Mouse (Mus musculus) G1E (cell line): Measurements from ENCODE around the gene Dop1b. TPM values are rescaled to one million over a fixed set of nuclear protein-coding genes. Genes with fewer than 3 reads are reported as not detected.

Experiments used
- ATAC-seq: 2 replicates; pipeline ENCODE4 v1.8.0; 2016; ENCODE audit warnings: mild to moderate bottlenecking; ENCODE audit not compliant: insufficient number of reproducible peaks, poor library complexity, low FRiP score, severe bottlenecking; ENCODE audit errors: extremely low read depth
- DNase-seq: peaks from one replicate; pipeline ENCODE4 v3.0.0; 2012; ENCODE audit warnings: low spot score
- H3K27me3 ChIP-seq: 2 replicates; pipeline ENCODE4 v1.6.1; 2012; ENCODE audit warnings: mild to moderate bottlenecking, low read length, inconsistent platforms; ENCODE audit not compliant: insufficient read depth
- H3K36me3 ChIP-seq: replicated peaks from 2 replicates; pipeline ENCODE3; 2012; ENCODE audit warnings: mild to moderate bottlenecking, inconsistent platforms
- H3K4me1 ChIP-seq: 2 replicates; pipeline ENCODE4 v1.6.1; 2012; ENCODE audit warnings: low read depth, low read length, inconsistent platforms, mixed read lengths; ENCODE audit not compliant: insufficient read depth
- H3K4me3 ChIP-seq: 2 replicates; pipeline ENCODE4 v1.5.1; 2012; ENCODE audit warnings: low read depth, mild to moderate bottlenecking, inconsistent platforms, low read length, moderate library complexity, mixed read lengths
- H3K9me3 ChIP-seq: replicated peaks from 2 replicates; pipeline ENCODE4 v1.6.1; 2012; ENCODE audit warnings: inconsistent platforms
- CTCF ChIP-seq: IDR thresholded peaks from 2 replicates; pipeline ENCODE4 v1.5.1; 2012; ENCODE audit warnings: low read depth, low read length, inconsistent platforms, mixed read lengths
- GATA1 ChIP-seq: IDR thresholded peaks from 2 replicates; pipeline ENCODE4 v1.6.1; 2012; ENCODE audit warnings: borderline replicate concordance, low read length, inconsistent platforms, mixed read lengths
- GATA2 ChIP-seq: IDR thresholded peaks from 2 replicates; pipeline ENCODE4 v1.6.1; 2012; ENCODE audit warnings: low read depth, low read length, inconsistent platforms, borderline replicate concordance
- POLR2AphosphoS5 ChIP-seq: IDR thresholded peaks from 2 replicates; pipeline ENCODE4 v1.6.1; 2012; ENCODE audit warnings: low read depth, low read length, inconsistent platforms; ENCODE audit not compliant: insufficient replicate concordance
- TAL1 ChIP-seq: conservative IDR thresholded peaks from 2 replicates; pipeline ENCODE4 v1.6.1; 2012; ENCODE audit warnings: low read depth, low read length, inconsistent platforms, mixed read lengths
- polyA plus RNA-seq: library from polyadenylated mRNA; stranded (reverse); fragments of >175 nt; gene quantifications from 2 replicates; pipeline ENCODE4 v1.2.3, GENCODE M21; 2012
- total RNA-seq, 2 experiments: library from RNA; stranded (forward) in 1 of 2; stranded (reverse) in 1 of 2; fragments of 200-1000 nt in 1 of 2; fragments of >200 nt in 1 of 2; fragmentation: Nextera tagmentation in 1 of 2; gene quantifications; 2 replicates each; pipeline ENCODE4 v1.2.3; 2014 to 2017

Dop1b gene
- total and polyA plus RNA-seq, 3 experiments, result 1.2 to 3.2 (median 1.6) TPM

GRCm38 (mm10) chr16:93746957-93747356, 35.3 kb downstream of the Dop1b start:
- no peaks in the 10 kb centered on the region for H3K9me3 ChIP-seq
- TF ChIP-seq POLR2AphosphoS5 (no peak), CTCF (no peak), TAL1 (no peak), GATA2 (no peak), GATA1 (no peak)
- peaks cover 40% of the 10 kb centered on the region for H3K27me3 ChIP-seq
- H3K4me3 ChIP-seq, result no peak overlapping the region
- H3K4me1 ChIP-seq, result peaks cover 2% of the 10 kb centered on the region; the same call in 1 of the 2 replicates
- no peak for ATAC-seq
- no peak for DNase-seq
- H3K36me3 ChIP-seq, result no peaks in the 10 kb centered on the region

GRCm38 (mm10) chr16:93747421-93747820, 35.7 kb downstream of the Dop1b start:
- ATAC-seq (no peak), DNase-seq (no peak)
- H3K9me3 ChIP-seq, result no peaks in the 10 kb centered on the region
- no peak for TF ChIP-seq GATA1
- TF ChIP-seq CTCF, result no peak
- no peak for TF ChIP-seq POLR2AphosphoS5
- TF ChIP-seq TAL1, result no peak
- TF ChIP-seq GATA2, result no peak
- peaks cover 40% of the 10 kb centered on the region for H3K27me3 ChIP-seq
- peaks cover 2% of the 10 kb centered on the region; the same call in 1 of the 2 replicates for H3K4me1 ChIP-seq
- H3K36me3 ChIP-seq, result no peaks in the 10 kb centered on the region
- no peak overlapping the region for H3K4me3 ChIP-seq

- DNase-seq (no peak), ATAC-seq (no peak)
- Histone ChIP-seq H3K9me3 (no peaks in the 10 kb centered on the region), H3K27me3 (peaks cover 30% of the 10 kb centered on the region), H3K36me3 (no peaks in the 10 kb centered on the region), H3K4me3 (no peak overlapping the region), H3K4me1 (peaks cover 2% of the 10 kb centered on the region; the same call in 1 of the 2 replicates)
- TF ChIP-seq GATA2 (no peak), CTCF (no peak), GATA1 (no peak), POLR2AphosphoS5 (no peak), TAL1 (no peak)
Measured at GRCm38 (mm10) chr16:93749147-93749910, 37.6 kb downstream of the Dop1b start.

- Histone ChIP-seq H3K27me3 (peaks cover 34% of the 10 kb centered on the region), H3K4me1 (peaks cover 2% of the 10 kb centered on the region; the same call in 1 of the 2 replicates), H3K4me3 (no peak overlapping the region), H3K36me3 (no peaks in the 10 kb centered on the region), H3K9me3 (no peaks in the 10 kb centered on the region)
- TF ChIP-seq GATA1 (no peak), POLR2AphosphoS5 (no peak)
- ATAC-seq (no peak), DNase-seq (no peak)
Measured at GRCm38 (mm10) chr16:93750464-93750863, 38.8 kb downstream of the Dop1b start.

GRCm38 (mm10) chr16:93751816-93752215, 40.1 kb downstream of the Dop1b start:
- TF ChIP-seq TAL1 (no peak), CTCF (no peak), GATA1 (no peak), POLR2AphosphoS5 (no peak), GATA2 (no peak)
- H3K4me1 ChIP-seq, result peaks cover 2% of the 10 kb centered on the region; the same call in 1 of the 2 replicates
- no peaks in the 10 kb centered on the region for H3K9me3 ChIP-seq
- no peak for ATAC-seq
- no peak overlapping the region for H3K4me3 ChIP-seq
- no peak for DNase-seq
- peaks cover 33% of the 10 kb centered on the region for H3K27me3 ChIP-seq
- no peaks in the 10 kb centered on the region for H3K36me3 ChIP-seq

GRCm38 (mm10) chr16:93756622-93757021, 44.9 kb downstream of the Dop1b start:
- ATAC-seq (no peak), DNase-seq (no peak)
- no peak for TF ChIP-seq GATA1
- TF ChIP-seq TAL1, result no peak
- no peaks in the 10 kb centered on the region for H3K4me1 ChIP-seq
- H3K4me3 ChIP-seq, result no peak overlapping the region
- peaks cover 44% of the 10 kb centered on the region for H3K27me3 ChIP-seq
- no peaks in the 10 kb centered on the region for H3K9me3 ChIP-seq
- H3K36me3 ChIP-seq, result no peaks in the 10 kb centered on the region

- Histone ChIP-seq H3K36me3 (no peaks in the 10 kb centered on the region), H3K27me3 (peaks cover 20% of the 10 kb centered on the region), H3K4me1 (peaks cover 5% of the 10 kb centered on the region; the same call in 1 of the 2 replicates), H3K9me3 (no peaks in the 10 kb centered on the region), H3K4me3 (no peak overlapping the region)
- ATAC-seq (no peak), DNase-seq (no peak)
- TF ChIP-seq GATA1 (no peak), TAL1 (no peak), CTCF (no peak), GATA2 (no peak), POLR2AphosphoS5 (no peak)
Measured at GRCm38 (mm10) chr16:93763378-93763777, 51.7 kb downstream of the Dop1b start.
